Mouse (Mus musculus): ENCODE measurements at regions not wholly inside any gene's neighbourhood (a gene's known extent, or its start where the extent isn't known, plus 50 kb on each side); places are given as distances from the start of the nearest gene placed in this dataset.

DNA sequence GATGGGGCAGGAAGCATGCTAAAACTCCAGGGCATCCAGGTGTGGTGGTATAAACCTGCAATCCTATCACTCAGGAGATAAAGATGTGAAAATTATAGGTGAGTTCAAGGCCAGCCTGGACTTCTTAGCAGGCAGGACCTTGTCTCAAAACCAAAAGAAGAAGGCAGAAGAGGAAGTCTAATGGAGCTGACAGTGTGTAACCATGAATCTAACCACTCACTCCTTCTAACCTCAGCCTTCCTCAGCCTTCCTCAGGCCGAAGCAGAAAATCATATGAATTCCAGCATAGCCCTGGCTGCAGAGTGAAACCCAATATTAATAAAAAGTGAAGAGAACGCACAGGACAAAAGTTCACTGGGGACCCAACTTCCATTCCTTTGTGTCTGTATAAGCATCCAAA, 128.2 kb upstream of the Jarid2 start:
- WGBS: 45% methylated on average over 2 of the region's 2 CpGs
- Histone ChIP-seq H3K4me3 (replicated peaks; ENCODE audit: control insufficient read depth, low read depth, low read length) (no peak overlapping the region), H3K4me1 (ENCODE audit: control insufficient read depth, insufficient read depth, low read length) (no peaks in the 10 kb centered on the region), H3K27ac (ENCODE audit: control insufficient read depth, insufficient read depth, low read depth, low read length, poor library complexity) (no peak overlapping the region)
- TF ChIP-seq CTCF (IDR thresholded peaks at IDR 0.05; ENCODE audit: control insufficient read depth, insufficient read depth, low read length) (no peak), POLR2A (IDR thresholded peaks at IDR 0.05; ENCODE audit: borderline replicate concordance, control insufficient read depth, low read depth, low read length) (no peak)

- no peaks in the 10 kb centered on the region for H3K4me1 ChIP-seq (ENCODE audit: control insufficient read depth, insufficient read depth, low read length)
- H3K27ac ChIP-seq (ENCODE audit: control insufficient read depth, insufficient read depth, low read depth, low read length, poor library complexity): no peak overlapping the region
- no peak overlapping the region for H3K4me3 ChIP-seq (replicated peaks; ENCODE audit: control insufficient read depth, low read depth, low read length)
- WGBS: 41% methylated on average over 6 of the region's 6 CpGs
- no peak for TF ChIP-seq POLR2A (IDR thresholded peaks at IDR 0.05; ENCODE audit: borderline replicate concordance, control insufficient read depth, low read depth, low read length)
- no peak for TF ChIP-seq CTCF (IDR thresholded peaks at IDR 0.05; ENCODE audit: control insufficient read depth, insufficient read depth, low read length)
Measured at GRCm38 (mm10) chr13:44602658-44603057, 126.6 kb upstream of the Jarid2 start.

- Histone ChIP-seq H3K27ac (ENCODE audit: control insufficient read depth, insufficient read depth, low read depth, low read length, poor library complexity) (no peak overlapping the region), H3K4me1 (ENCODE audit: control insufficient read depth, insufficient read depth, low read length) (no peaks in the 10 kb centered on the region), H3K4me3 (replicated peaks; ENCODE audit: control insufficient read depth, low read depth, low read length) (no peak overlapping the region)
- 67% methylated on average over 13 of the region's 13 CpGs for WGBS
- TF ChIP-seq CTCF (IDR thresholded peaks at IDR 0.05; ENCODE audit: control insufficient read depth, insufficient read depth, low read length): no peak
- no peak for TF ChIP-seq POLR2A (IDR thresholded peaks at IDR 0.05; ENCODE audit: borderline replicate concordance, control insufficient read depth, low read depth, low read length)
Measured at GRCm38 (mm10) chr13:44607316-44608285, 121.7 kb upstream of the Jarid2 start.

DNA sequence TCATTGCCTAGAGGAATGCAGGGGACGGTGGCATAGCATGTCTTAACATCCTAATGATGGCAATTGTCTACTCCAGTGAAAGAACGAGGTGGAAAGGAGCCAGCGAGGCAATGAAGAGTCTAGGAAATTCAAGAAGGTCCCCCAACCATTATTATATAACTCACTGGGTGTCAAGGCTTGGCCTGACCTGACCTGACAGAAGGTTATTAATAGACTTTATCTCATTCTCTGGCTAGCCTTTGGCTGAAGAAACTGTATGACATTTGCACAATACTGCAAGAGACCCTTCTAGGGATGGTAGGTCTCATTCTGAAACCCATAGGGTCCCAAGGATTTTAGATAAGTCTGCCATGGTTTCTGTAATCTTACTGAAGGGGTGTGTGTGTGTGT, 121.0 kb upstream of the Jarid2 start:
- 90% methylated on average over 3 of the region's 3 CpGs for WGBS

GRCm38 (mm10) chr13:44608681-44609335, 120.5 kb upstream of the Jarid2 start:
- no peak for TF ChIP-seq CTCF (IDR thresholded peaks at IDR 0.05; ENCODE audit: control insufficient read depth, insufficient read depth, low read length)
- TF ChIP-seq POLR2A (IDR thresholded peaks at IDR 0.05; ENCODE audit: borderline replicate concordance, control insufficient read depth, low read depth, low read length): no peak
- WGBS: 86% methylated on average over 11 of the region's 11 CpGs
- no peak overlapping the region for H3K27ac ChIP-seq (ENCODE audit: control insufficient read depth, insufficient read depth, low read depth, low read length, poor library complexity)
- H3K4me1 ChIP-seq (ENCODE audit: control insufficient read depth, insufficient read depth, low read length): no peaks in the 10 kb centered on the region
- no peak overlapping the region for H3K4me3 ChIP-seq (replicated peaks; ENCODE audit: control insufficient read depth, low read depth, low read length)

More for the DNA sequence above, 121.0 kb upstream of the Jarid2 start:
- Histone ChIP-seq H3K4me3 (replicated peaks; ENCODE audit: control insufficient read depth, low read depth, low read length) (no peak overlapping the region), H3K27ac (ENCODE audit: control insufficient read depth, insufficient read depth, low read depth, low read length, poor library complexity) (no peak overlapping the region), H3K4me1 (ENCODE audit: control insufficient read depth, insufficient read depth, low read length) (no peaks in the 10 kb centered on the region)
- no peak for TF ChIP-seq POLR2A (IDR thresholded peaks at IDR 0.05; ENCODE audit: borderline replicate concordance, control insufficient read depth, low read depth, low read length)
- no peak for TF ChIP-seq CTCF (IDR thresholded peaks at IDR 0.05; ENCODE audit: control insufficient read depth, insufficient read depth, low read length)

- Histone ChIP-seq H3K27ac (ENCODE audit: control insufficient read depth, insufficient read depth, low read depth, low read length, poor library complexity) (no peak overlapping the region), H3K4me1 (ENCODE audit: control insufficient read depth, insufficient read depth, low read length) (no peaks in the 10 kb centered on the region), H3K4me3 (replicated peaks; ENCODE audit: control insufficient read depth, low read depth, low read length) (no peak overlapping the region)
- TF ChIP-seq POLR2A (IDR thresholded peaks at IDR 0.05; ENCODE audit: borderline replicate concordance, control insufficient read depth, low read depth, low read length) (no peak), CTCF (IDR thresholded peaks at IDR 0.05; ENCODE audit: control insufficient read depth, insufficient read depth, low read length) (no peak)
- 76% methylated on average over 5 of the region's 5 CpGs for WGBS
Measured at GRCm38 (mm10) chr13:44609606-44610005, 119.7 kb upstream of the Jarid2 start.

DNA sequence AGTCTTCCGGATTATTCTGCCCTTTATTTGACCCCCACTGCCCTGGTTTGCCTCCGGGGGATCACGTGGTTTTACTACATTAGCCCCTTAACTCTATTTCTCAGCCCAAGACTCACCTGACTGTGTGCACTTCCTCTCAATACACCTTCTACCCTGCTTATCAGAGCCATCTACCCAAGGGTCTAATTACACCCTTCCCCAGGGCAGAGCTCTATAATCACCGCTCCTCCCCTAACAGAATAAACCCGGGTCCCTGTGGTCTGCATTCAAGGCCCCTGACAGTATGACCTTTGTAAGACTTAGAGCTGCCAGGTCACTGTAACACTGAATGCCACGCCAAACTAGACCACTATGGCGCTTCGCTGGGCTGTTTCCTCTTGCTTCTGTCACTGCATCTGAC, 113.6 kb upstream of the Jarid2 start:
- 78% methylated on average over 8 of the region's 8 CpGs for WGBS
- no peaks in the 10 kb centered on the region for H3K4me1 ChIP-seq (ENCODE audit: control insufficient read depth, insufficient read depth, low read length)
- TF ChIP-seq CTCF (IDR thresholded peaks at IDR 0.05; ENCODE audit: control insufficient read depth, insufficient read depth, low read length) (no peak), POLR2A (IDR thresholded peaks at IDR 0.05; ENCODE audit: borderline replicate concordance, control insufficient read depth, low read depth, low read length) (no peak)

DNA sequence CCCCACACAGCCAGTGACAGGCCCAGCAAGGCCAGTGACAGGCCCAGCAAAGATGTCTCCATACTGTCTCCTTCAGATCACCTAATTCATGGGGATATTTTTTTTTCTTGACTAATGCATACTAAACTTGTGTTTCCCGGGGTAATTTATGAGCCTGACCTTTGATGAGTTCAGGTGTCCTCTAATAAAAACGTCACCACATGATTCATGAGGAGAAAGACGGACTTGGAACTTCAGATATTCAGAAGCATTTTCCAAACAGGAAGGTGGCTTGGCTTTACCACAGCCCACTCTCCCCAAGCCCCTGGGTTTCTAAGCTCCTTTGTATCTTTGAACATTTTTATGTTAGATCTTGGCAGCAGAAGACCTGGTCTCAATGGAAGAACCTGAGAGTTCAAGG, 110.9 kb upstream of the Jarid2 start:
- TF ChIP-seq CTCF (IDR thresholded peaks at IDR 0.05; ENCODE audit: control insufficient read depth, insufficient read depth, low read length): no peak
- 82% methylated on average over 3 of the region's 3 CpGs for WGBS
- Histone ChIP-seq H3K4me3 (replicated peaks; ENCODE audit: control insufficient read depth, low read depth, low read length) (no peak overlapping the region), H3K4me1 (ENCODE audit: control insufficient read depth, insufficient read depth, low read length) (no peaks in the 10 kb centered on the region), H3K27ac (ENCODE audit: control insufficient read depth, insufficient read depth, low read depth, low read length, poor library complexity) (no peak overlapping the region)

More for the DNA sequence above, 113.6 kb upstream of the Jarid2 start:
- no peak overlapping the region for H3K4me3 ChIP-seq (replicated peaks; ENCODE audit: control insufficient read depth, low read depth, low read length)
- H3K27ac ChIP-seq (ENCODE audit: control insufficient read depth, insufficient read depth, low read depth, low read length, poor library complexity): no peak overlapping the region

All from bone marrow, adult 2 months (tissue).